Mouse (Mus musculus): ENCODE measurements at regions not wholly inside any gene's neighbourhood (a gene's known extent, or its start where the extent isn't known, plus 50 kb on each side); places are given as distances from the start of the nearest gene placed in this dataset.

GRCm38 (mm10) chr7:133234326-133234725 is 110.2 kb upstream of the Ctbp2 start:
- TF ChIP-seq CTCF (IDR thresholded peaks at IDR 0.05; ENCODE audit: low read depth) = no peak
- no peak for TF ChIP-seq EP300 (IDR thresholded peaks at IDR 0.05; ENCODE audit: low read depth)

Data from heart, postnatal 0 days (tissue).